Mouse (Mus musculus) ES-E14 (cell line): ENCODE data around the gene Ifi205. TPM values are rescaled to one million over a fixed set of nuclear protein-coding genes. Genes with fewer than 3 reads are reported as not detected.
"Not testable (repeated sequence)": the region's sequence is repeated elsewhere in the genome, so short reads cannot be mapped to it uniquely, and the experiment has no call there.

Experiments used
- DNase-seq: peaks from one replicate; pipeline ENCODE4 v3.0.0-alpha.2; 2013; ENCODE audit warnings: low read depth, low spot score
- H3K27ac ChIP-seq: 2 replicates; pipeline ENCODE4 v1.5.1; 2012; ENCODE audit warnings: low read depth, mild to moderate bottlenecking, low read length, moderate library complexity, mixed read lengths; ENCODE audit not compliant: poor library complexity, insufficient read depth, severe bottlenecking
- H3K36me3 ChIP-seq: 2 replicates; pipeline ENCODE4 v1.6.1; 2012; ENCODE audit warnings: mild to moderate bottlenecking, low read length, moderate library complexity, mixed read lengths; ENCODE audit not compliant: control insufficient read depth, poor library complexity, insufficient read depth, severe bottlenecking
- H3K4me1 ChIP-seq, 2 experiments: fragments of 150-350 bp in 1 of 2; sonication (generic) in 1 of 2; 2 replicates each; pipeline ENCODE4 v1.6.1; 2012; ENCODE audit warnings: low read length in 2 of 2, mild to moderate bottlenecking in 1 of 2, mixed read lengths in 1 of 2; ENCODE audit not compliant: control insufficient read depth in 2 of 2, insufficient read depth in 2 of 2, poor library complexity in 1 of 2
- H3K4me3 ChIP-seq, 2 experiments: fragments of 150-350 bp in 1 of 2; sonication (generic) in 1 of 2; 2 replicates each; pipeline ENCODE4 v1.5.1; 2012; ENCODE audit warnings: low read length in 2 of 2, low read depth in 1 of 2, mild to moderate bottlenecking in 1 of 2, mixed read lengths in 1 of 2; ENCODE audit not compliant: insufficient read depth in 1 of 2, poor library complexity in 1 of 2, severe bottlenecking in 1 of 2
- H3K9ac ChIP-seq: 2 replicates; pipeline ENCODE4 v1.6.1; 2012; ENCODE audit warnings: low read depth, mild to moderate bottlenecking, low read length, mixed read lengths; ENCODE audit not compliant: poor library complexity, insufficient read depth, severe bottlenecking
- H3K9me3 ChIP-seq: fragments of 150-350 bp; sonication (generic); 2 replicates; pipeline ENCODE4 v1.6.1; 2012; ENCODE audit warnings: low read depth, mild to moderate bottlenecking, low read length; ENCODE audit not compliant: control insufficient read depth, insufficient read depth
- CHD2 ChIP-seq: IDR thresholded peaks from 2 replicates; pipeline ENCODE4 v1.6.1; 2014; ENCODE audit warnings: mild to moderate bottlenecking, low read depth, low read length, inconsistent platforms
- HCFC1 ChIP-seq: IDR thresholded peaks from 2 replicates; pipeline ENCODE4 v1.6.1; 2012; ENCODE audit warnings: low read length, inconsistent platforms, borderline replicate concordance; ENCODE audit not compliant: insufficient read depth
- MAFK ChIP-seq: IDR thresholded peaks from 2 replicates; pipeline ENCODE4 v1.6.1; 2014; ENCODE audit warnings: mild to moderate bottlenecking, low read depth, low read length, inconsistent platforms; ENCODE audit not compliant: insufficient read depth
- ZC3H11A ChIP-seq: IDR thresholded peaks from 2 replicates; pipeline ENCODE4 v1.6.1; 2012; ENCODE audit warnings: low read depth, mild to moderate bottlenecking, inconsistent platforms, low read length, borderline replicate concordance
- ZNF384 ChIP-seq: IDR thresholded peaks from 2 replicates; pipeline ENCODE4 v1.6.1; 2012; ENCODE audit warnings: low read depth, low read length, inconsistent platforms
- in situ Hi-C, 2 experiments: fragments of 600-800 bp; cut with MboI; formaldehyde crosslinking; loops; one replicate each; pipeline ENCODE4 v1.15.1; 2025; ENCODE audit warnings: low sequenced_read_pairs in 2 of 2, inconsistent platforms in 1 of 2; ENCODE audit not compliant: unreplicated experiment in 2 of 2
- total RNA-seq: library from RNA; depleted of rRNA; stranded (reverse); fragments of 300-350 nt; gene quantifications from 2 replicates; pipeline ENCODE4 v1.2.3, GENCODE M21; 2012

The Ifi205 gene
- total RNA-seq, 1 experiment: not detected

DNA sequence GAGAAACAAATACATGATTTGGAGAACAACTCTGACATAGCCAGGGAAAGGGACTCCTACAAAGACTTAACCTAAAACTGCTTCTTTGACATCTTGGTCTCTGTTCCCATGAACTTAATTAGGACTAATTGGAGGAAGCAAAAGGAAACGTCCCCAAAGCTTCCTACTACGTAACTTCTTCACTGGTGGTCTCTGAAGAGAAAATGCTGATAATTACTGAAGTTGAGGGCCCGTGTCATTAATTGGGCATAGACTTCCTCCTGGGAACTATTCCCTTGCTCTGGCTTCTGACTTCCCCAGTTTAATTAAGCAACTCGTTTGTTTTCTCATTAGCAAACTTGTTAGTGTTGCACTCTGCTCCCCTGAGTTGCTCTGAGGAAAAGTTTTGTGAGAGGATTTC, 4.2 kb upstream of the Ifi205 start:
- no peak overlapping the region for H3K9ac ChIP-seq
- no peak overlapping the region for H3K27ac ChIP-seq
- in situ Hi-C loops: no loop called here
- H3K36me3 ChIP-seq: no peaks in the 10 kb centered on the region
- TF ChIP-seq ZNF384 (no peak), HCFC1 (no peak), CHD2 (no peak), ZC3H11A (no peak), MAFK (no peak)
- no peaks in the 10 kb centered on the region for H3K9me3 ChIP-seq
- DNase-seq: no peak
- H3K4me1 ChIP-seq: no peaks in the 10 kb centered on the region
- no peak overlapping the region for H3K4me3 ChIP-seq

- H3K36me3 ChIP-seq, H3K4me3 ChIP-seq, H3K27ac ChIP-seq, H3K9me3 ChIP-seq, DNase-seq, H3K9ac ChIP-seq, H3K4me1 ChIP-seq, in situ Hi-C loops: not testable (repeated sequence)
Observed at GRCm38 (mm10) chr1:174007050-174007449, 24.6 kb downstream of the Ifi205 start.

GRCm38 (mm10) chr1:174004352-174005109, 27.1 kb downstream of the Ifi205 start:
- in situ Hi-C loops, DNase-seq, H3K36me3 ChIP-seq: not testable (repeated sequence)

DNA sequence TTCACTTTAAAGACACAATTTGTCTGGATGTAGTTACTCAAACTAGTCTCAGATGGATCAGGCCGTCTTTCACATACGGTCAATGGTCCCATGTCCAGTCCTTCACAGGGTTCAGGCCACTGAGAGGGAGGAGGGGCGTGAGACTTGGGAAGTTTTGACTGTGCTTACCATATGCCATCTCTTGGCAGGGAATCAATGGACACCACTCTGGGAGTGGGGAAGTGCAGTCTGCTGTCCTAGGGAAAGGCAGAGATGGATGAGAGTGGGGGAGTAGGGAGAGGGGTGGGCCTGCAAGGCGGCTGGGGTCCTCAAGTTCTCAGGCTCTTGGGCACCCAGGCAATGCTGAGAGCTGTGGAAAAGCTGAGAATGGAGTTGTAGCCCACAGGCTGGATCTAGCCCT, 36.6 kb downstream of the Ifi205 start:
- Histone ChIP-seq H3K4me1 (no peaks in the 10 kb centered on the region), H3K27ac (no peak overlapping the region), H3K9me3 (no peaks in the 10 kb centered on the region), H3K36me3 (no peaks in the 10 kb centered on the region), H3K4me3 (no peak overlapping the region), H3K9ac (no peak overlapping the region)
- in situ Hi-C loops: loop anchor here in 1 of 2 experiments (5.0 kb wide), 1 partner anchor 148 kb away; no protein-coding TSS in a partner anchor
- TF ChIP-seq ZC3H11A (no peak), MAFK (no peak), ZNF384 (no peak), CHD2 (no peak), HCFC1 (no peak)
- no peak for DNase-seq

More at GRCm38 (mm10) chr1:174004352-174005109, 27.1 kb downstream of the Ifi205 start:
- H3K27ac ChIP-seq, H3K9me3 ChIP-seq, H3K4me3 ChIP-seq, H3K9ac ChIP-seq, H3K4me1 ChIP-seq: not testable (repeated sequence)

GRCm38 (mm10) chr1:173982694-173983305, 48.8 kb downstream of the Ifi205 start, which contains the start of gene Ifi202b:
Gene Ifi202b (minus strand): TSS chr1:173982744.
- H3K9ac ChIP-seq, H3K4me1 ChIP-seq, H3K36me3 ChIP-seq, in situ Hi-C loops, H3K4me3 ChIP-seq, H3K27ac ChIP-seq, DNase-seq, H3K9me3 ChIP-seq: not testable (repeated sequence)

DNA sequence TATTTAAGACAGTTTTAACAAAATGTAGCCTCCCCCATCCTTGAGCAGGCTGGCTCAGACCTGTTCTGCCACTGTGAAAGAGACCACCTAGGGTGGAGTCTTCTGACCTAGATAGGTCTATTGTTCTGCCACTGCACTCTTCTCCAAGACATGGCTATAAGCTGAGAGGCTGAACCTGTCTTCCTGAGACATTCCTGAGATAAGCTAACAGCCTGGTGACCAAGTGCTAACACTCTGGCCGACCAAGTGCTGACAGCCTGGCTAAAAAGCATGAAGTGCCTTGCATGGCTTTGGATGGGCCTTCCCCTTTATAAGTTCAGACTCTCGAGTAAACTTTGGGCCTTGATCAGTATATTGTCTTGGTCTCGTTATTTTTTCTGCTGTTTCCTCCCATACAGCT, 50.6 kb downstream of the Ifi205 start:
- H3K4me1 ChIP-seq, in situ Hi-C loops, H3K9ac ChIP-seq, H3K27ac ChIP-seq, DNase-seq, H3K36me3 ChIP-seq, H3K4me3 ChIP-seq, H3K9me3 ChIP-seq: not testable (repeated sequence)
